Mouse (Mus musculus) NIH3T3 (cell line): ENCODE measurements around the gene Mtus2.

ENCODE experiments used
- DNase-seq: peaks from one replicate; pipeline ENCODE4 v3.0.0-alpha.2; 2012; ENCODE audit warnings: low read depth

Mtus2 gene

DNA sequence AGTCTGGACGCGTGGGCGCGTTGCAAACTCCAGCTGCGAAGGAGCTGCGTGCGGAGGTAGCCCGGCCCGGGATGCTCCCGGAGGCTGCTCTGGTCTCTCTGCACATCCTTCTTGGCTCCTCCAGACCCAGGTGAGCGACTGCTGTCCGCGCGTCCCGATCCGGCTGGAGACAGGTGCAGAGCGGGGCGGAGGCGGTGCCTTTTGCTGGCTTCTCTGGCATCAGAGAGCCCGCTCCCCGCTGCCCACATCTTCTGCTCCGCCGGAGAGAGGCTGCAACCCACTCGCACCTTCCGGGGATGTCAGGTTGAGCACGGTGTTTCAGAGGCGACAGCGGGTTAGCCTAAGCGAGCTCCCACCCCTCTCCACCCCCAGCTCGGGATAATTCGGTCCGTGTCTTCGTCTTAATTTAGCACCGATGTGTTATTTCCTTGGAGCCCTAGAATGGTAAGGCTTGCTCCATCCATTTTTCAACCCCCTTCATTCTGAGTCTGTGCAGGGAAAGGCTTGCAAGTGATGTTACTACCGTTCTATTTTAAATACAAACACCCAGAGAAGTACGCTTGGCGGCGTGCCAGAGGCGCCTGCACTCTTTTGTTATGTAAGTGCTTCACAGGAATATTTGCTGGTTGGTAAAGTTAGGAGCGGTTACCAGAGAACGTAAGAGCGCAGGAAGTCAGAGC, 612 bp downstream of the Mtus2 start:
- DNase-seq: peak; percentile 23

DNA sequence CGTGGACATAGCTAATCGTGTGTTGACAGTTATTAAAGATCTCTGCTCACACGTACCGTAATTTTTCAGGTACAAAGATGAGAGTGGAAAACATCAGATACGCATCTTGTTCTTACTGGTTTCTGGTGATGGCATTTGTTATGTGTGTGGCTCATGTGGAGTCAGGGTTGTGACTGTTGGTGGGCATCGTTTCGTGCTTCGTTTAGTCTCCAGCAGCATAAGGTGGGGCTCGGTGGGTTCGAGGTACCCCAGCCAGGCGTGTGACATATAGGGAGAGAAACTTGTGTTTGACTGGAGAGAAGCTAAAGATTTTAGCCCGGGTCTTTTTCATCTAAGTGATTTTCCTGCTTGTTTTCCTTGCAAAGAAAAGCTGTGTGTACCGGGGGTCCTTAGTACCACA, 1.4 kb downstream of the Mtus2 start:
- DNase-seq: no peak

DNA sequence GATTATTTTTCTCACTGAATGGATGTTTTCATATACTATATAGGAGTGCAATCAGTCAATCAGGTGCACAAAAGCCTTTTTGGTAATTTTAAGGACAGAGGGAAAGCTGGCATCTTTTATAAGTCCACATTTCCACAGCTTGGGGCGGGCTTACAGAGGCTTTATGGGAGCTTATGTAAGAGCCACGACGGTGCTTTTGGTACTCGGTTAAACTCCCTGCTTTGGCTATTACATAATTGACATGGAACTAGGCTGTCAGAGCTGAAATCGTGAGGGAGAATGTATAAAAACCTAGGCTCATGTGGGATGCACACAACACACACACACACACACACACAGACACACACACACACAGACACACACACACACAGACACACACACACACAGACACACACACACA, 2.0 kb downstream of the Mtus2 start:
- DNase-seq: no peak

DNA sequence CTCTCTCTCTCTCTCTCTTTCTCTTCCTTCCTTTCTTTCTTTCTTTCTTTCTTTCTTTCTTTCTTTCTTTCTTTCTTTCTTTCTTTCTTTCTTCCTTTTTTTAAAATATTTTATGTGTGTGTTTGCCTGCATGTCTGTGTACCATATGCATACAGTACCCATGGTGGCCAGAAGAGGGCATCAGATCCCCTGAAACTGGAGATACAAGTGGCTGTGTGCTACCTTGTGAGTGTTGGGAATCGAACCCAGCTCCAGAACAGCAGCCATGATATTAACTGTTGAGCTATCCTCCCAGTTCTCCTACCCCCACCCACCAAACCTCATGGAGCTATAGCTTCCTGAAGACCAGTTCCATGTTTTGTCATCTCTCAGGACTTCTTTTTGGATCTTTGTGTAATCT, 3.7 kb downstream of the Mtus2 start:
- no peak for DNase-seq

DNA sequence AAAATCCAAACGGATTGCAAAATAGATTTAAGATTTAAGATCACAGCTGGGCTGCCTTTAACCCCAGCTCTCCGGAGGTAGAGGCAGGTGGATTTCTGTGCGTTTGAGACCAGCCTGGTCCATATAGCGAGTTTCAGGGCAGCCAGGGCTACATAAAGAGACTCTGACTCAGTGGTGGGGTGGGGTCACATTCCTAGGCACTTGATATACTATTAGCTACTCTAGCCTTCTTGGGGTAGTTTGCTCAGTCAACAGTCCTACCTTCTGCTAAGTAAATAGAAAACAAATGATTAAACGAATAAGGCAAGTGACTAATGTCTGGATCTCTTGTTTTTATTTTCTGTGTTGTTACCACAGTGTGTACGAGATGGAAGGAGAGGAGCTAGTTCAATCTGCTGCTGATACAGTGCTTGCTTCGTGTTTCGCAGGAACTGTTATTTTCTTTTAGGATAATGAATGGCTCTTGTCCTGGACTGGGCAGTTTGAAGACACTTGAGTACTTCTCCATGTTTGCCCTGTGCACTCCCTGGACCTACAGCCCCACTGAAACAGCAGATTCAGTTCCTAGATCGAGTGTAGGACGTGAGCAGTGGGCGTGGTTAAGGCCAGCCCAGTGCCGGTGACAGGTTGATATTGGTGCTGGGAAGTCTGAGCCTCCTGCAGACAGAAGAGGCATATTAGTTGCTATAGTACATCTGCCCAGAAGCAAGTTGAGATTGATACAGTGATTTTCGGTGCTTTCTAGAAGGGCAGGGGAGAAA, 6.9 kb downstream of the Mtus2 start:
- no peak for DNase-seq

DNA sequence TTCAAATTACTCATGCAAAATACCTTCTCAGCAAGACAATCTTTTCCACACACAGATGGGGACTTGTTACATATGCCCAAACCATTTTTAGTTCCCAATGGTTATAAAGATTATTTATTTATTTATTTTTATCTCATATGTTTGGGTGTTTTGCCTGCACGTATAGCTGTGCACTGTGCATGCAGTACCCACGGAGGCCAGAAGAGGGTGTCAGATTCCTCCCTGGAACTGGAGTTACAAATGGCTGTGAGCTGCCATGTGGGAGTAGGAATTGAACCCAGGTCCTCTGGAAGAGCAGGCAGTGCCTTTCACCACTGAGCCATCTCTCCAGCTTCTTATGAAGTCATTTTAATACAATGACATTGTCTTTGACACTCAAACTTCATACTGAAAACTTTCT, 7.7 kb downstream of the Mtus2 start:
- peak; percentile 10 for DNase-seq

DNA sequence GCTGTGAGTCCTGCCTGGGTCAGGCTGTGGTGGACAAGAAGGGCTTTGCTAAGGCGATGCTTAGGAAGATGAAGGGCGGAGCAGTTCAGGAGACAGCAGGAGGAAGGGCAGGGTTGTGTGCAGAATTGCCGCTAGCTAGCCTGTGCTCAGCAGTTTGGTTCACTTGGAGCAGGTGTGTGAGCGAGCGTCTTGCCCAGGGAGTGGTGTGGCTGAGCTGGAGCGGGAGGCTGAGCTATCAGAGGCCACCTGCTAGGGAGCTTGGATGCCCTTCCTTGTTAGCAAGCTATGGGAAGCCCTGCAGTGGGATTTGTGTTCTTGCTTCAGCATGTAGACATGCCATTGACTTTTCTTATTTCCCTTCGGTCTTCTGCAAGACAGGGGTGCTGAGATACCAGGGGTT, 9.5 kb downstream of the Mtus2 start:
- no peak for DNase-seq

DNA sequence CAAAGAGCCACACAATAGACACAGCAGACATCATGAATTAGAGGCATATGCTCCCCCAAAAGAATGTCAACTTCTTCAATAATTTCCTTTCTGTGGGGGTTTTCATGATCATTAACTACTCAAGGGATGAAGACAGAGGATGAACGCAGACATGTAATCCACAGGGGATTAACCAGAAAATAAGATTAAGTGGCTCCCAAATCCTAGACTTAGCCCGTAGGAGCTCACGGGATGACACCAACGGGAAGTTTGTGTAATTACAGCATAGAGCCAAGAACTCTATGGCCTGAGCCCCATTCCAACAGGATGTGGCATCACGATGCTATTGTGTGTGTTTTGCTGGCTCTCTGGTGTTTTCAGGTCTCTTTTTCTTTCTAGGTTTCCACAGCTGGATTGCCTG, 12.4 kb downstream of the Mtus2 start:
- no peak for DNase-seq

DNA sequence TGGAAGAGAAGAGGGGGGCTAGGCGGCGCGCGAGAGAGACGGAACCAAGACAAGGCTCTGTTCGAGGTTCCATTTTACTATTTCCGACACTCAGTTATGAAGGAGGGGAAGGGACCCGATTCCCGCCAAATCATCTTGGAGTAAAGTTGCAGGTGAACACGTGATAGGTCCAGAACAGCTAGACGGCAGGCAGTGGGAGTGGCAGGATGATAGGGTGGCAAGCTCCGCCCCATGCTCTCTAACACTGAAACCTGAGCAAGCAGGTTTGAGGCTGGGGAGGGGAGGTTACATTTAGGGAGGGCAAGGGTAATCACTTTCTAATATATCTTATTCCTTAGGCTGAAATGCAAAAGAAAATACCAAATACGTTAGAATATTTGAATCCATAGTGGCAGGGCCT, 18.9 kb downstream of the Mtus2 start:
- DNase-seq: no peak

DNA sequence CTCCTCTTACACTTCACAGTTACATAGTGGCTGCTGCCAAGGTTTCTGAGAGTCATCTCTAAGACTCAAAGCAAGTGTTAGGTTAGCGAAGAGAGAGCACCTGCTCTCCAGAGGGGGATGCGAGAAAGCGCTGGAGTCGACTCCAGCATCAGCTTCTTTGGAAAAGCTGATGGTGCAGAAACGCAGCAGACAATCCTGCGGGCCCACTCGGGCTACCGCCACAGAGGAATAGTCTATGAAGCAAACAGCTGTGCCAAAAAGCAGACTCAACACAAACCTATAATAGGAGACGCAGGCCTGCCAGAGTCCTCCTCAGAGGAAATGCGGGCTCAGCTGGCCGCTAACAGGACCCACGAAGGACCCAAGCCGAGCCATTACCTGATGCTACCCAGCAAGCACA, 23.5 kb downstream of the Mtus2 start:
- no peak for DNase-seq

DNA sequence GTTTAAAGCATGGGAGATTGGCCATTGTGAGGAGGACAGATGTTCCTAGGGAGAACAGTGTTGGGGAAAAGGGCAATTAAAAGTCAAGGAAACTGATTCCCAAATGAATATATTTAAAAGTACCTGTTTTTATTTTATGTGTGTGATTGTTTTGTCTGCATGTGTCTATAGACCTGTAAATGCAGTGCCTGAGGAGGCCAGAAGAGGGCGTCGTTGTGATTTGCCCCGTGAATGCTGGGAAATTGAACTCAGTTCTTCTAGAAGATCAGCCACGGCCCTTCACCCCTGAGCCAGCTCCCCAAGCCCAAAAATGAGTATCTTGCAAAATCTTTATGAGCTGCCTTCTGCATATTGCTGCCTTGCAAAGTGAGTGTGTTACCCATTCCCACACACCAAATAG, 33.2 kb downstream of the Mtus2 start:
- DNase-seq: no peak

DNA sequence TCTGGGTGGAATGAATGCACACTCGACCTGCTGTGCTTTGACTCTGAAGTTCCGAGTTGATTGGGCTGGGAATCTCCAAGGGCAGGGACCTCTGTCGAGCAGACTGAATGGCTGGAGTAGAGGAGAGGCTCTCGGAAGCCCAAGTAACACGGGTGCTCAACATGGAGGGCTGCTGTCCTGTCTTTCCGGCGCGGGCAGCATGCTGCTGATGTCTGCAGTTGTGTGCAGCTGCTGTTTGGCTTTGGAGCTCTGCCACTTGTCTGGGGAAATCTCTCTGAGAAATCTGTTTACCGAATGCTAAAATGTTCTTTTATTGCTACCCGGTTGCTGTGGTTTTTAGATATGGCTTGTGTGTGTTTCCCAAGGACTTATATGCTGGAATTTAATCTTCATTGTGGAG, 33.7 kb downstream of the Mtus2 start:
- no peak for DNase-seq

DNA sequence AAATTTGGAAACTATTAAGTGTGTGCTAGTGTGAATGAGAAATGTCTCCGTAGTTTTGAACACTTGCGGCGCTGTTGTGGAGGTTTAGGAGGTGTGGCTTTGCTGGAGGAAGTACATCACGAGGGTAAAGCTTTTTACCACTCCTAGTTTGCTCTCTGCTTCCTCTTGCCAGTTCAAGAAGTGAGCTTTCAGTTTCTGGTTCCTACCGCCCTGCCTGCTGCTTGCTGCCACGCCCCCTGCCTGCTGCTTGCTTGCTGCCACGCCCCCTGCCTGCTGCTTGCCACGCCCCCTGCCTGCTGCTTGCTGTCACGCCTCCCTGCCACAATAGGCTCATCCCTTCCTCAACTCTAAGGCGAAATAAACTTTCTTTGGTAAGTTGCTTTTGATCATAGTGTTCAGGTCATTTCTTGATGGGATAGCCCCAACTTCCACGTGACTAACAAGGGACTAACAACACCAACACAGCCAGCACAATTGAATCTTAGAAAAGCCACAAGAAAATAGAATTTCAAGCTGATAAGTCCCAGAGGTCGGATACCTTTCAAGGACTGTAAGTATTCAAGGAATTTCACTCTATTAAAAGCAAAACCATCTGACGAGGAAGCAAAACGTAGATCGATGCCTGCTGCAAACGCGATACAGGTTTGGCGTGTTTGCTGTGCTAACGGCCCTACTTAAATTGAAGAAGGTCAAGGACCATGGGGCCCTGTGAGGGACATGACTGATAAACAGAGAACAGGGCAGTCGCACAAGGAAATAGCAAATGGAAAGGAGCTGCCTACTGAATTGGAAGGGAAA, 35.7 kb downstream of the Mtus2 start:
- peak; percentile 78 for DNase-seq

DNA sequence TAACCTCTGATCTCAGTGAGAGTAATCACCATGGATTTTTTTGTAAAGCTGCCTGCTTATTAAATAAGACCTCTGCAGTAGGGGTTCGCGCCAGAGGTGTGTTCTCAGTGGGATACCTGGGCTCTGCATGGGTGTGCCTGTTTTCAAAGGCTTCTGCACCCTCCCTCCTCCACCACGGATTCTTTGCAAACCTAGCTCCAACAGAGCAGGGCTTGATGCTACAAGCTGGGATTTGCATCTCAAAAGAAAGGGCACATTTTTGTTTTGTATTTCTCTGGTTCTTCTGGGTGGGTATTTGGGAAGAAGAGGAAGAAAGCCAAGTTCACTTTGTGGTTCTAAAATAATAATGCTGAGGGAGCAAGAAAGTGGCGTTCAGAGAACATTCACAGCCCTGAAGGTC, 48.1 kb downstream of the Mtus2 start:
- no peak for DNase-seq

DNA sequence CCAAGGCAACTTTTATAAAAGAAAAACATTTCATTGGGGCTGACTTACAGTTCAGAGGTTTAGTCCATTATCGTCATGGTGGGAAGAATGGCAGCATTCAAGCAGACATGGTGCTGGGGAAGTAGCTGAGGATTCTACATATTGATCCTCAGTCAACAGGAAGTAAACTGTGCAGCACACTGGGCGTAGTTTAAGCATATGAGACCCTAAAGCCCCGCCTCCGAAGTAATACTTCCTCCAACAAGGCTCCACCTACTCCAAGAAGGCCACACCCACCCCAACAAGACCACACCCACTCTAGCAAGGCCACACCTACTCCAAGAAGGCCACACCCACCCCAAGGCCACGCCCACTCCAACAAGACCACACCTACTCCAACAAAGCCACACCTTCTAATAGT, 55.0 kb downstream of the Mtus2 start:
- DNase-seq: no peak

DNA sequence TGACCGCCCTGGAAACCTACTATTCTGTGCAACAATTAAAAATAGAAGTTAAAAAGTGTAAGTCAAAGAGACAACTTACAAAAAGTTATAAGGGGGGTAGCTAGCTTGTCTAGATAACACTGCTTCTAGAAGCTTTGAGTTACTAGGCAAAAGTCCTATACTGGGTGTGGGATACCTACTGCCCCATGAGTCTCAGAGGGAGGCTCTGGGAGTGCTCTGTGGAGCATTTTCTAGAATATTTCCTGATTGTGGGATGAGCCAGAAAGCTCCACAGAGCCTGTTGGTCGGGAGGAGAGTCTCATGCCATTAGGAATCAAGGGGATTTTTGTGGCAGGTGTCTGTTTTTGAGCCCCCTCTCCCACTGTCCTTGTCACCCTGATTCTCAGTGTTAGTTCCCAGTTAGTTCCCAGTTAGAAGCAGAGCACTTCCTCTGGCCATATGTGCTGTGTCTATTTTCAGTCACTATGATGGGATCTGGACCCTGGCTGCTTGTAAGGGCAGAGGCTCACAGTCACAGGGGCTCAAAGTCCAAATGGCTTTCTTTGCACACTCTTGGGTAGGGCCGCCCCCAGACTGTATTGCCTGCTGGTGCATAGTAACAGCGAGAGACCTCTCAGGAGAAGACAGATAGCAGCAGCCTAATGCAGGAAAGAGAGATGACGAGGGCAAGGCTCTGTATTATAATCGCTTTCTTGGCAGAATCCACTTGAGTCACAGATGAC, 57.2 kb downstream of the Mtus2 start:
- no peak for DNase-seq

DNA sequence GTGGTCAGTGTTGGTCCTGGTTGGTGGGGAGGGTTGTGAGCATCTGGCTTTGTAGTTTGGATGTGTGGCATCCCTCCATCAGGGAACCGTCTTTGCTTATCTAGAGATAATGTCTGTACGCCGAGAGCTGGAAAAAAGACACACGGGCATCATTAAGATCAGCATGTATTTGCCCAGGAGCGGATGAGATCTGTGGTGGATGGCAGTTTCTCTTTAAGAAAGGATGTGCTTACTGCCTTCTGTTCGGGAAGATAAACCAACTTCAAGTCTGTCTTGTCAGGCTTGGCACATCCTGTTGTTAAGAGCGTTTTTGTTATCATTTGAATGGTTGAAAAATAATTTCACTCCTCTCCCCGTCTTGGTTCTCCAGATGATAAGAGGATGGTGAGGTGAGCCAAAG, 58.3 kb downstream of the Mtus2 start:
- DNase-seq: no peak

DNA sequence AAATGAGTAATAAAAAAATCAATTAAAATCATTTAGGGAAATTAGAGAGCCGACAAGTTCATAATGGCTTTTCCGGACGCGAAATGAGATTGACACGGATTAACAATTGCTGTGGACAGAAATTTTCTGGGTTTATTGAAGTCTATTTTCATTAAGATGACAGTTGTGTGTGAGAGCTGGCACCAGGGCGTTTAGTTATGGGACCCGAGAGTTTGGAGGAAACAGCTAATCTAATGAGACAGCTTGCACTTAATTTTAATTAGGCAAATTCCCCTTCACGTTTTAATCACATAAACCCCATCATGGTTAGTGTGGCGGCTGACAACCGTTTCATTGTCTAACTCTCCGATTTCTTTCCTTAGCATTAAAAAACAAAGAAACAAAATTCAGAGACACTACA, 60.3 kb downstream of the Mtus2 start:
- no peak for DNase-seq

DNA sequence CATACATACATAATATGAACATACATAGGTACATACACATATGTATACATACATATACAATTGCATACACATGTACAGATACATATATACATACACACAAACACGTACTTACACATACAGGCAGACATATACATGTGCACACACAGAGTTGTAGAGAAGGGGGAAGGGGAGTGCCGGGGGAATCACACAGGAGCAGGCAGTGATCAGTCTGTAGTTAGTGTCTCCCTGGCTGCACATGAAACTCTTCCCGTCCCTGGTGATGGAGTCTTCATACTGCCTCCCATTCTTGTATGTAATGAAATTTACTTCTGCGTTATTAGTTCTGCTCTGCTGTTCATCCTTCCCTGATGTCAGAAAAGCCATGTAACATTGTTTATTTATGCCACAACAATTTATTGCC, 65.7 kb downstream of the Mtus2 start:
- no peak for DNase-seq

DNA sequence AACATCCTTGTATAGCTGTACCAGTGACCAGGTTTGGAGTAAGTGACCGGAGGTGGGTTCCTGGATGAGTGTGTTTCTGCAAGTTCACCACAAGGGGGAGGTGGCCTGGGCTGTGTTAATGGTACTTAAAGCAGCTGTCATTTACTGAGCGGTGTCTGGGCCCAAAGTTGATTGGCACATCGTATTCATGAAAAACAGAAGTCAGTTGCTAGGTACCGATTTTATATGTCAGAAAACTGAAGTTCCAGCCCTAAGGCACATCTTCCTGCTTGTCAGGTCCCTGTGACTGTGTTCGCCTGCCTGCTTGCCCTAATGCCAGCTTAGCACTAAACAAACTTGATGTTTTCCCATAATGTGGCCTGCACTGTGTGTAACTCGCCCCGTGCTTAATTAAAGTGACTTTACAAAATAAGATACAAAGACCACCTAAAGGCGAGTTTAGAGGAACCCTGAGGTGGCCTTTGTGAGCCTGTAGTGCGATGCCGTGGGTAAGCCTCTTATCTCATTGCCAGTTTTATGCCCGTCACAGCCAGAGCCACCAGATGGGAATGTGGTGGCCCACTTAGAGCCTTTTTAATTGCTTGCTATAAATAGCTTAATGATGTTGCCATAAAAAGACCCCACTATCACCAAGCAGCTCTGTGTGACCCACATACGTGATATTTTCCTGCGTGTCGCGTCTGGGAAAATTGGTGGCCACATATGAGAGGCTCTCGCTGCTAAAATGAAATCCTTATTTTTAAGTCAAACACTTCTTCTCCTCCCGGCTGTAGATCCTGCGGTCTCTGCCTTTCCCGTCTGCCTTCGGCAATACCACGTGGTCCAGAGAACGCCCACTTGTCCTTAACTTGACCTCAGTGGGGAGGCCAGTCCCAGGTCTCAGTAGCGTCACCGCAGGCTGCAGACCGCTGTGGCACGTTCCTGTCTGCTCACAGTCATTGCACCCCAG, 69.6 kb downstream of the Mtus2 start:
- DNase-seq: peak; percentile 11

DNA sequence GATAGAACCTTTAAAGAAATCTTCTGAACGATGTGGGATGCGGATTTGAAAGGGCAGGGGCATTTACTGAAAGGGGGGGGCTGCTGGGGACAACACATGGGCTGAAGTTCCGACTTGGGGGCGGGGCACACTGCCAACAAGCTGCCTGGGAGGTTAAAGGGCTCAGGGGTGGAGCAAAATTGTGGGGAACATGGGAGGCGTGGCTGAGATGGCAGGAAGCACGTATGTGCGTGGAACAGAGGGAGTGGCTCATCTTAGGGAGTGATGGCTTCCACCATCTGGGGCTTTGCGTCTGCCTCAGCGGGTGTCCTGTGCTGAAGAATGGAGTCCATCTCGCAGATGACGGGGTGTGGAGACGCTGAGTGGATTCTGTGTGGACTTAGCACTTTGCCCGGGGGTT, 70.9 kb downstream of the Mtus2 start:
- no peak for DNase-seq
